In the genomic region with DNA sequence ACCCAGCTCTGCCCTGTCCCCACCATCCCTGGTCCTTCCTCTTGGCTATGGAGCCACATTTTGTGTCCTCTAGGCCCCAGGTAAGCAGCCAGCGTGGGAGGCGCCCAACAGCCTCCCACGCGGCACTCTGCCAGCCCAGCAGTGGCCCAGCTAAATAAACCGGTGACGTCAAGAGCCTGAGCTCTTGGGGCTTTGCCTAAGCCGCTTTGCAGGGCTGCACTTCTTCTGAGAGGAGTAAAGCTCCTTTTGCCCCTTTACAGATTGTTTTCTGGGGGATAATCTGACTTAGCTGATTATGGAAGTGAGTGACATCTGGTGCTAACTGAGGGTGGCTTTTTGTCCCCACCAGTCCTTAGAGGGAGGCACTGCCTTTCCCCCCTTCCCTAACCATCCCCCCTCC, we compare ENCODE assay signal across 8 mouse cellular contexts. TPM values are rescaled to one million over a fixed set of nuclear protein-coding genes. Genes with fewer than 3 reads are reported as not detected.
A peak's percentile ranks its signal among the peaks of the same experiment; 100 is the strongest.
DNase-seq lines count a peak whose midpoint lies in the region; ATAC-seq and TF ChIP-seq lines count a peak whose summit lies in the region.

No protein-coding gene starts in this region.

- no peak for TF ChIP-seq POLR2A in CH12.LX (IDR thresholded peaks at IDR 0.05; ENCODE audit: low read depth, low read length)
- no peak for TF ChIP-seq POLR2A in thymus, adult 2 months (IDR thresholded peaks at IDR 0.05; ENCODE audit: control insufficient read depth, extremely low read depth, insufficient read depth, low read length, poor library complexity)

- no peak overlapping the region for H3K4me3 ChIP-seq in gastrocnemius, adult 2 months
- peak overlapping the region in 1 of 3 experiments; percentile 40 for H3K4me3 ChIP-seq in CH12.LX (replicated peaks in 1 of 3; ENCODE audit: low read depth in 2 of 3, low read length in 2 of 3, poor library complexity in 1 of 3)
- no peak overlapping the region for H3K4me3 ChIP-seq in midbrain, embryonic 15.5 days
- no peak overlapping the region for H3K4me3 ChIP-seq in thymus, adult 2 months (ENCODE audit: control insufficient read depth, insufficient read depth, low read length)

- peak overlapping the region; percentile 44 for H3K4me2 ChIP-seq in CH12.LX (ENCODE audit: insufficient read depth, low read depth, poor library complexity, severe bottlenecking)
- no peak overlapping the region for H3K4me2 ChIP-seq in midbrain, embryonic 15.5 days

- H3K9ac ChIP-seq in CH12.LX (ENCODE audit: insufficient read depth, low read depth): peak overlapping the region; percentile 11; the same call in 1 of the 2 replicates
- no peak overlapping the region for H3K9ac ChIP-seq in midbrain, embryonic 15.5 days

- H3K9me3 ChIP-seq in CH12.LX (replicated peaks; ENCODE audit: low read length): no peaks in the 10 kb centered on the region
- H3K9me3 ChIP-seq in midbrain, embryonic 15.5 days: no peaks in the 10 kb centered on the region

- peaks cover 2% of the 10 kb centered on the region for H3K27me3 ChIP-seq in CH12.LX (replicated peaks)
- no peaks in the 10 kb centered on the region for H3K27me3 ChIP-seq in midbrain, embryonic 15.5 days (replicated peaks)
- H3K27me3 ChIP-seq in thymus, adult 2 months (ENCODE audit: control insufficient read depth, insufficient read depth, low read length): no peaks in the 10 kb centered on the region

- DNase-seq in gastrocnemius, adult 2 months: peak; percentile 79
- no peak for DNase-seq in gastrocnemius, adult 8-10 months (ENCODE audit: low spot score in 2 of 2)
- DNase-seq in CH12.LX (ENCODE audit: extremely low read depth): no peak
- DNase-seq in embryo, embryonic 11 days: peak; percentile 77
- DNase-seq in heart, postnatal 4 days: peak; percentile 78
- no peak for DNase-seq in spleen, adult 18-20 months
- DNase-seq in thymus, adult 2 months: no peak

- TF ChIP-seq CTCF in gastrocnemius, adult 2 months (IDR thresholded peaks at IDR 0.05): no peak
- TF ChIP-seq CTCF in CH12.LX (conservative IDR thresholded peaks at IDR 0.05 in 1 of 2, IDR thresholded peaks at IDR 0.05 in 1 of 2; ENCODE audit: low read depth in 2 of 2, low read length in 2 of 2): no peak
- no peak for TF ChIP-seq CTCF in thymus, adult 2 months (IDR thresholded peaks at IDR 0.05; ENCODE audit: borderline replicate concordance, control insufficient read depth, extremely low read depth, insufficient read depth, low read length, poor library complexity)

- H3K79me2 ChIP-seq in CH12.LX (replicated peaks; ENCODE audit: control insufficient read depth, extremely low read depth, insufficient read depth, poor library complexity, severe bottlenecking): no peaks in the 10 kb centered on the region

- dilution Hi-C loops in CH12.LX (cut with MboI; ENCODE audit: extremely low pct_ligation_motif_present, extremely low pct_unique_long_range_greater_than_20kb, low sequenced_read_pairs): no loop called here

- H3K36me3 ChIP-seq in CH12.LX (replicated peaks in 1 of 2; ENCODE audit: control insufficient read depth in 1 of 2, insufficient read depth in 1 of 2, low read length in 1 of 2): no peaks in the 10 kb centered on the region
- H3K36me3 ChIP-seq in midbrain, embryonic 15.5 days (replicated peaks): no peaks in the 10 kb centered on the region
- H3K36me3 ChIP-seq in thymus, adult 2 months (ENCODE audit: control insufficient read depth, insufficient read depth, low read length): no peaks in the 10 kb centered on the region

- in situ Hi-C loops in CH12.LX (cut with MboI; ENCODE audit: low pct_ligation_motif_present, low pct_unique_long_range_greater_than_20kb, low sequenced_read_pairs): no loop called here

- no peak; the same call in 1 of the 2 replicates for TF ChIP-seq EP300 in CH12.LX (IDR thresholded peaks at IDR 0.05; ENCODE audit: low read length)

- no peak overlapping the region for H3K27ac ChIP-seq in gastrocnemius, adult 2 months
- H3K27ac ChIP-seq in CH12.LX (ENCODE audit: insufficient read depth, low read depth): peak overlapping the region; percentile 21; the same call in 1 of the 2 replicates
- peak overlapping the region; percentile 81 for H3K27ac ChIP-seq in midbrain, embryonic 15.5 days
- no peak overlapping the region for H3K27ac ChIP-seq in thymus, adult 2 months (ENCODE audit: control insufficient read depth, insufficient read depth, low read length)

- WGBS in midbrain, embryonic 15.5 days: 9% methylated on average over 7 of the region's 7 CpGs
- WGBS in thymus, adult 2 months: 48% methylated on average over 7 of the region's 7 CpGs

- peaks cover 41 to 76% of the 10 kb centered on the region in 2 experiments for H3K4me1 ChIP-seq in CH12.LX (ENCODE audit: control insufficient read depth in 1 of 2, insufficient read depth in 2 of 2)
- H3K4me1 ChIP-seq in midbrain, embryonic 15.5 days: peaks cover 79% of the 10 kb centered on the region
- H3K4me1 ChIP-seq in thymus, adult 2 months (replicated peaks; ENCODE audit: control insufficient read depth, insufficient read depth, low read length): peaks cover 46% of the 10 kb centered on the region

- peak; percentile 10; the same call in 1 of the 2 replicates for ATAC-seq in midbrain, embryonic 15.5 days (replicated peaks)

- intact Hi-C loops in gastrocnemius, adult 2 months (cut with DNase I): no loop called here

- TF ChIP-seq RAD21 in CH12.LX (IDR thresholded peaks at IDR 0.05; ENCODE audit: low read depth, low read length): no peak

TF ChIP-seq in CH12.LX, 34 proteins besides CTCF, POLR2A, EP300 and RAD21:
- no peak for TF ChIP-seq ZKSCAN1 (IDR thresholded peaks at IDR 0.05; ENCODE audit: borderline replicate concordance, low read depth, low read length)
- 0 out of 2 replicates have a peak, but pooled peaks have one; percentile 35 for TF ChIP-seq MEF2A (IDR thresholded peaks at IDR 0.05; ENCODE audit: borderline replicate concordance, low read depth, low read length)
- TF ChIP-seq USF2 (conservative IDR thresholded peaks at IDR 0.05; ENCODE audit: low read depth, low read length): no peak
TF ChIP-seq in CH12.LX: peak in this region for 1.

RNA-seq across cellular contexts. Expression of gene Parvg, which starts 22.8 kb away (rescaled TPM):
- under 1 TPM; 0.53 to 0.54 TPM for total RNA-seq in gastrocnemius, adult 2 months (2021)
- total RNA-seq in gastrocnemius, adult 8-10 months (2022): under 1 TPM; 0.16 to 0.47 (median 0.22) TPM
- total RNA-seq in CH12.LX (2012; rRNA removed): 71.0 and 93.7 TPM in 2 replicates
- 96.0 and 98.3 TPM in 2 replicates for total RNA-seq in CH12.LX (2014; rRNA removed)
- polyA plus RNA-seq in CH12.LX (2012; ENCODE audit: insufficient read length, low read depth): 131 and 140 TPM in 2 replicates
- 1 to 10 TPM; 1.6 to 2.4 TPM for total RNA-seq in heart, postnatal 4 days (2021)
- 0.86 and 0.89 TPM in 2 replicates for polyA plus RNA-seq in midbrain, embryonic 15.5 days (2015; fragmentation: Nextera tagmentation; extraction: Ambion mirVana)
- polyA plus RNA-seq in thymus, adult 2 months (2012; rRNA removed): 183 and 185 TPM in 2 replicates

Comparison
In these comparisons a context has a peak if more than half of its experiments do, and no peak if none do; other contexts are left out.
1. DNase-seq: peak in gastrocnemius, adult 2 months (single experiment), embryo, embryonic 11 days (single experiment) and heart, postnatal 4 days (single experiment); none in gastrocnemius, adult 8-10 months (0 of 2), CH12.LX (single experiment), spleen, adult 18-20 months (0 of 2) and thymus, adult 2 months (single experiment).
2. H3K27ac ChIP-seq: peak in CH12.LX (single experiment) and midbrain, embryonic 15.5 days (single experiment); none in gastrocnemius, adult 2 months (single experiment) and thymus, adult 2 months (single experiment).
3. RNA of gene Parvg, which starts 22.8 kb away (total RNA-seq): 71.0 to 98.3 TPM in CH12.LX; 1.6 to 2.4 TPM in heart, postnatal 4 days, 0.53 to 0.54 TPM in gastrocnemius, adult 2 months and 0.16 to 0.47 TPM in gastrocnemius, adult 8-10 months; every median in the first group is over 10 times any median in the second.